Mouse (Mus musculus): ENCODE measurements around the gene Crim1. TPM values are rescaled to one million over a fixed set of nuclear protein-coding genes. Genes with fewer than 3 reads are reported as not detected.

The Crim1 gene
- total RNA-seq, 1 experiment: 61.7 TPM

DNA sequence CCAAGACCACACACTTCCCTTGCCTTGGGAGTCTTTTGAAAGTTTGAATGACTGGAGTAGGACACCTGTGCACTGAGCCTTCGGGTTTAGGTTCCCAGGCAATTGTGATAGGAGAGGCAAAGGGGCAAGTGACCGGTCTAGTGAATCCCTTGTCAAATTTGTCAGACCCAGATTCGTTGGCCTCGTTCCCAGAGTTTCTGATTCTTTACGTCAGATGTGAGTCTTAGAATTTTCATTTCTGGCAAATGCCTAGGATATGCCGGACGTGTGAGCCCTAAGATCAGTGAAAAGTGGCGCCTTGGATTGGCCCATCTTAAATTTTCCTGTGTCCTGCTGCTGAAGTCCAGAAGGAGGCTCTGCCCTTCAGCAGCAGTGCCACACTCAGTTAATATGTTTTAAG, 71.7 kb downstream of the Crim1 start:
- H3K4me1 ChIP-seq (ENCODE audit: control insufficient read depth in 2 of 2, insufficient read depth in 2 of 2, low read length in 2 of 2, poor library complexity in 1 of 2): no peaks in the 10 kb centered on the region
- no peaks in the 10 kb centered on the region for H3K9me3 ChIP-seq (ENCODE audit: control insufficient read depth, insufficient read depth, low read depth, low read length)
- H3K9ac ChIP-seq (ENCODE audit: insufficient read depth, low read depth, low read length, poor library complexity, severe bottlenecking): no peak overlapping the region
- H3K27ac ChIP-seq (ENCODE audit: insufficient read depth, low read depth, low read length, poor library complexity, severe bottlenecking): no peak overlapping the region
- H3K4me3 ChIP-seq (ENCODE audit: insufficient read depth in 1 of 2, low read depth in 1 of 2, low read length in 2 of 2, poor library complexity in 1 of 2, severe bottlenecking in 1 of 2): no peak overlapping the region
- no peak for DNase-seq (ENCODE audit: low read depth, low spot score)
- in situ Hi-C loops (cut with MboI; ENCODE audit: low sequenced_read_pairs in 2 of 2, unreplicated experiment in 2 of 2): no loop called here
- H3K36me3 ChIP-seq (ENCODE audit: control insufficient read depth, insufficient read depth, low read length, poor library complexity, severe bottlenecking): no peaks in the 10 kb centered on the region
- TF ChIP-seq CHD2 (IDR thresholded peaks at IDR 0.05; ENCODE audit: low read depth, low read length): no peak
- no peak for TF ChIP-seq HCFC1 (IDR thresholded peaks at IDR 0.05; ENCODE audit: borderline replicate concordance, insufficient read depth, low read length)
- TF ChIP-seq MAFK (IDR thresholded peaks at IDR 0.05; ENCODE audit: insufficient read depth, low read depth, low read length): no peak
- TF ChIP-seq ZC3H11A (IDR thresholded peaks at IDR 0.05; ENCODE audit: borderline replicate concordance, low read depth, low read length): no peak
- TF ChIP-seq ZNF384 (IDR thresholded peaks at IDR 0.05; ENCODE audit: low read depth, low read length): no peak

DNA sequence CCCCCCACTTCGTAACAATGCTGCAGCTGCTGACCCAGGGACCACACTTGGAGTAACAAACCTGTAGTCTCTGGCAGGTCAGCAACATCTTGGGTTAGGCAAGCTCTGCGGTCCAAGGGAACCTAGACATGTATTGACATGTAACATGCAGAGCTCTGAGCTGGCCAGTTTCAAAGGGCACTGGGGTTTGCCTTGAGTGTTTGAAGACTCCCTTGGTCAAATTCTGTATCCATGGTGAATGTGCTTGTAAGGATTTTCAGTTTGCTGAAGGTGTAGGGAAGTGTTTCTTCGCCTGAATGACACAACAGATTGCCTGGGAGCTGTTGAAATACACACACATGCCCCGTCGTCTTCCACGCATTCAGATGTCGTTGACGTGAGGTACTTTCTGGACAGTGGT, 72.1 kb downstream of the Crim1 start:
- no peak overlapping the region for H3K9ac ChIP-seq (ENCODE audit: insufficient read depth, low read depth, low read length, poor library complexity, severe bottlenecking)
- H3K27ac ChIP-seq (ENCODE audit: insufficient read depth, low read depth, low read length, poor library complexity, severe bottlenecking): no peak overlapping the region
- no peak for DNase-seq (ENCODE audit: low read depth, low spot score)
- H3K9me3 ChIP-seq (ENCODE audit: control insufficient read depth, insufficient read depth, low read depth, low read length): no peaks in the 10 kb centered on the region
- TF ChIP-seq CHD2 (IDR thresholded peaks at IDR 0.05; ENCODE audit: low read depth, low read length) (no peak), MAFK (IDR thresholded peaks at IDR 0.05; ENCODE audit: insufficient read depth, low read depth, low read length) (no peak), ZNF384 (IDR thresholded peaks at IDR 0.05; ENCODE audit: low read depth, low read length) (no peak), HCFC1 (IDR thresholded peaks at IDR 0.05; ENCODE audit: borderline replicate concordance, insufficient read depth, low read length) (no peak), ZC3H11A (IDR thresholded peaks at IDR 0.05; ENCODE audit: borderline replicate concordance, low read depth, low read length) (no peak)
- no peaks in the 10 kb centered on the region for H3K36me3 ChIP-seq (ENCODE audit: control insufficient read depth, insufficient read depth, low read length, poor library complexity, severe bottlenecking)
- H3K4me3 ChIP-seq (ENCODE audit: insufficient read depth in 1 of 2, low read depth in 1 of 2, low read length in 2 of 2, poor library complexity in 1 of 2, severe bottlenecking in 1 of 2): no peak overlapping the region
- H3K4me1 ChIP-seq (ENCODE audit: control insufficient read depth in 2 of 2, insufficient read depth in 2 of 2, low read length in 2 of 2, poor library complexity in 1 of 2): no peaks in the 10 kb centered on the region
- in situ Hi-C loops (cut with MboI; ENCODE audit: low sequenced_read_pairs in 2 of 2, unreplicated experiment in 2 of 2): no loop called here

DNA sequence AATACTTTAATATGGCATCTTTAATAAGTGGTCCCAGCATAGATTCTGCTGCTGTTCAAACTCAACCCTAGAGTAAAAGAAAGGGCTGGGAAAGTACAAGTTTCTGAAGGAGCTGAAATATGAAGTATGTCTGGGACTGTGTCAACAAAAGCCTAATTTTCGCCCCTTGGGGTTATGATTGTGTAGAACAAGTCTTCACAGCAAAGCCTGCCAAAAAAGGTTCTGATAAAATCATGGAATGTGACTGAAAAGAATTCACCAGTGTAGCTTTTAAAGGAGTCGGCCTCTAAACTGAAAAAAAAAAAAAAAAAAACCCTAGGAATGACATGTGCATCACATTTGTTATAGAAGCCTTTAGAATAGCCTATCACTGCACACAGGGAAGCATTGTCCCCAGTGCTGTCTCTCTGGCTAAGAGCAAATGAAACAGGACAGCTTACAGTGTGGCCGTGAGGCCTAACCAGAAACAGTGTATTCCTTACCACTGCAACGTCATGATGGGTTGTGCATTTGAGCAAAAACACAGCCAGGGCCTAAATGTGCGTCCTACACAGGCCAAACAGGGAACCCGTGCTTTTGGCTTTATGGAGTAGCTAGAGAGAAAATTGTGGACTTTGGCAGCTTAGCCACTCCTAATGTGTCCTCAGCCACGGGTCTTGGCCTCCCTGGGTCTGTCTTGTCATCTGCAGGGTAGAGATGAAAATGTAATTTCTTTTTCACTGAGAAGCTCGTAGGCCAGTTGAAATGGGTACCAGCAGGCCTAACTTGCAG, 72.8 kb downstream of the Crim1 start:
- Histone ChIP-seq H3K36me3 (ENCODE audit: control insufficient read depth, insufficient read depth, low read length, poor library complexity, severe bottlenecking) (no peaks in the 10 kb centered on the region), H3K27ac (ENCODE audit: insufficient read depth, low read depth, low read length, poor library complexity, severe bottlenecking) (no peak overlapping the region), H3K4me3 (ENCODE audit: insufficient read depth in 1 of 2, low read depth in 1 of 2, low read length in 2 of 2, poor library complexity in 1 of 2, severe bottlenecking in 1 of 2) (no peak overlapping the region), H3K9me3 (ENCODE audit: control insufficient read depth, insufficient read depth, low read depth, low read length) (no peaks in the 10 kb centered on the region), H3K9ac (ENCODE audit: insufficient read depth, low read depth, low read length, poor library complexity, severe bottlenecking) (no peak overlapping the region), H3K4me1 (ENCODE audit: control insufficient read depth in 2 of 2, insufficient read depth in 2 of 2, low read length in 2 of 2, poor library complexity in 1 of 2) (no peaks in the 10 kb centered on the region)
- in situ Hi-C loops (cut with MboI; ENCODE audit: low sequenced_read_pairs in 2 of 2, unreplicated experiment in 2 of 2): no loop called here
- no peak for DNase-seq (ENCODE audit: low read depth, low spot score)
- TF ChIP-seq HCFC1 (IDR thresholded peaks at IDR 0.05; ENCODE audit: borderline replicate concordance, insufficient read depth, low read length): no peak
- no peak for TF ChIP-seq ZNF384 (IDR thresholded peaks at IDR 0.05; ENCODE audit: low read depth, low read length)
- no peak for TF ChIP-seq ZC3H11A (IDR thresholded peaks at IDR 0.05; ENCODE audit: borderline replicate concordance, low read depth, low read length)
- no peak for TF ChIP-seq MAFK (IDR thresholded peaks at IDR 0.05; ENCODE audit: insufficient read depth, low read depth, low read length)
- TF ChIP-seq CHD2 (IDR thresholded peaks at IDR 0.05; ENCODE audit: low read depth, low read length): no peak

DNA sequence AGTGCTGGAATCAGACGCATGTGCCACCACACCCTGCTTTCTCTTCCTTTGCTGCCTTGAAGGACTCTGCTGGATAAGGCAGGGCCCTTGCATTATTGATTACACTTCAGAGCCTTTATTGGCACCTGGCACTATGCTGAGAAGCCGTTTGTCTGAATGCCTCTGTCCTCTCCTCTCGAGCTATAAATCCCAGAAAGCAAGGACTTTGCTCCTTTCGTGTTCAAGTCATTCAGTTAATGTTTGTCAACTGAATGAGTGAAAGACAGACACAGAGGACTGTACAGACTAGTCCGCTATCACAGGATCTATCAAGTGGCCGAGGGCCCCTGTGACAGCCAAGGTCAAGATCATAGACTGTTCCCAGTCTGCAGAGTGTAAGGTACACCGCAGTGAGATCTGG, 73.8 kb downstream of the Crim1 start:
- no peak overlapping the region for H3K4me3 ChIP-seq (ENCODE audit: insufficient read depth in 1 of 2, low read depth in 1 of 2, low read length in 2 of 2, poor library complexity in 1 of 2, severe bottlenecking in 1 of 2)
- H3K9ac ChIP-seq (ENCODE audit: insufficient read depth, low read depth, low read length, poor library complexity, severe bottlenecking): no peak overlapping the region
- TF ChIP-seq ZC3H11A (IDR thresholded peaks at IDR 0.05; ENCODE audit: borderline replicate concordance, low read depth, low read length) (no peak), HCFC1 (IDR thresholded peaks at IDR 0.05; ENCODE audit: borderline replicate concordance, insufficient read depth, low read length) (no peak), MAFK (IDR thresholded peaks at IDR 0.05; ENCODE audit: insufficient read depth, low read depth, low read length) (no peak), CHD2 (IDR thresholded peaks at IDR 0.05; ENCODE audit: low read depth, low read length) (no peak), ZNF384 (IDR thresholded peaks at IDR 0.05; ENCODE audit: low read depth, low read length) (no peak)
- no peak overlapping the region for H3K27ac ChIP-seq (ENCODE audit: insufficient read depth, low read depth, low read length, poor library complexity, severe bottlenecking)
- H3K36me3 ChIP-seq (ENCODE audit: control insufficient read depth, insufficient read depth, low read length, poor library complexity, severe bottlenecking): no peaks in the 10 kb centered on the region
- in situ Hi-C loops (cut with MboI; ENCODE audit: low sequenced_read_pairs in 2 of 2, unreplicated experiment in 2 of 2): no loop called here
- DNase-seq (ENCODE audit: low read depth, low spot score): no peak
- no peaks in the 10 kb centered on the region for H3K9me3 ChIP-seq (ENCODE audit: control insufficient read depth, insufficient read depth, low read depth, low read length)
- no peaks in the 10 kb centered on the region for H3K4me1 ChIP-seq (ENCODE audit: control insufficient read depth in 2 of 2, insufficient read depth in 2 of 2, low read length in 2 of 2, poor library complexity in 1 of 2)
